Mouse (Mus musculus) liver, embryonic 14.5 days (tissue): ENCODE results near the gene Gm3415. TPM values are rescaled to one million over a fixed set of nuclear protein-coding genes. Genes with fewer than 3 reads are reported as not detected.
A peak's percentile ranks its signal among the peaks of the same experiment; 100 is the strongest.
"Not testable (repeated sequence)": the region's sequence is repeated elsewhere in the genome, so short reads cannot be mapped to it uniquely, and the experiment has no call there.

ENCODE experiments used
- ATAC-seq: fragments of 200-750 bp; cut with Nextera tagmentation; 2 replicates; pipeline ENCODE4 v1.8.0; 2017; ENCODE audit warnings: moderate number of reproducible peaks, mild to moderate bottlenecking, moderate library complexity; ENCODE audit not compliant: insufficient read depth
- DNase-seq, 3 experiments: peaks; one replicate each; pipeline ENCODE4 v3.0.0-alpha.2; 2012 to 2013; ENCODE audit warnings: low read depth in 3 of 3, low spot score in 3 of 3
- H3K27ac ChIP-seq: fragments of 300-500 bp; sonication (generic); 2 replicates; pipeline ENCODE4 v1.5.1; 2014; ENCODE audit warnings: moderate library complexity, mild to moderate bottlenecking, control low read depth, inconsistent platforms
- H3K27me3 ChIP-seq: fragments of 300-500 bp; sonication (generic); 2 replicates; pipeline ENCODE4 v1.6.1; 2014; ENCODE audit warnings: mild to moderate bottlenecking, low read length, moderate library complexity; ENCODE audit not compliant: control insufficient read depth, insufficient read depth
- H3K36me3 ChIP-seq: fragments of 300-500 bp; sonication (generic); replicated peaks from 2 replicates; pipeline ENCODE4 v1.6.1; 2014; ENCODE audit warnings: low read depth; ENCODE audit not compliant: control insufficient read depth, insufficient read depth
- H3K4me1 ChIP-seq, 2 experiments: fragments of 200-500 bp in 1 of 2; fragments of 300-500 bp in 1 of 2; sonication (generic) in 1 of 2; replicated peaks; 2 replicates each; pipeline ENCODE4 v1.6.1; 2012 to 2014; ENCODE audit warnings: antibody characterized with exemption in 1 of 2, inconsistent platforms in 1 of 2, low read length in 1 of 2; ENCODE audit not compliant: control insufficient read depth in 2 of 2, insufficient read depth in 2 of 2
- H3K4me2 ChIP-seq: fragments of 300-500 bp; sonication (generic); 2 replicates; pipeline ENCODE4 v1.6.1; 2014; ENCODE audit warnings: low read depth, mild to moderate bottlenecking, control low read depth, moderate library complexity
- H3K4me3 ChIP-seq, 2 experiments: fragments of 200-500 bp in 1 of 2; fragments of 300-500 bp in 1 of 2; sonication (generic) in 1 of 2; 2 replicates each; pipeline ENCODE4 v1.5.1; 2012 to 2014; ENCODE audit warnings: low read depth in 2 of 2, low read length in 2 of 2, mild to moderate bottlenecking in 2 of 2, control low read depth in 1 of 2, inconsistent platforms in 1 of 2, moderate library complexity in 1 of 2; ENCODE audit not compliant: insufficient read depth in 1 of 2
- H3K9ac ChIP-seq: fragments of 300-500 bp; sonication (generic); replicated peaks from 2 replicates; pipeline ENCODE4 v1.6.1; 2014; ENCODE audit warnings: mild to moderate bottlenecking, control low read depth, moderate library complexity
- H3K9me3 ChIP-seq: fragments of 300-500 bp; sonication (generic); 2 replicates; pipeline ENCODE4 v1.6.1; 2016; ENCODE audit warnings: low read length, mixed read lengths; ENCODE audit not compliant: control insufficient read depth
- CTCF ChIP-seq: IDR thresholded peaks from 2 replicates; pipeline ENCODE4 v1.5.1; 2016; ENCODE audit warnings: antibody characterized with exemption, low read depth, control low read depth
- EP300 ChIP-seq: IDR thresholded peaks from 2 replicates; pipeline ENCODE4 v1.6.1; 2016; ENCODE audit warnings: antibody characterized with exemption, low read depth
- WGBS: fragments of 180-500 bp; shearing (Covaris S2); extraction: QIAGEN DNeasy Blood & Tissue Kit; methylation state at CpG from one replicate; pipeline ENCODE4 v1.1.7; 2014; ENCODE audit not compliant: insufficient replicate concordance; 5-methylcytosine and 5-hydroxymethylcytosine counted together
- polyA plus RNA-seq, 2 experiments: library from polyadenylated mRNA; depleted of rRNA in 1 of 2; stranded (reverse) in 1 of 2; unstranded in 1 of 2; fragments of >200 nt; fragmentation: Nextera tagmentation in 1 of 2; extraction: Ambion mirVana in 1 of 2; gene quantifications; 2 replicates each; pipeline versions ENCODE4 v1.2.1 to v1.2.3; 2012 to 2014

Gm3415 gene
- polyA plus RNA-seq, 2 experiments, result not detected

DNA sequence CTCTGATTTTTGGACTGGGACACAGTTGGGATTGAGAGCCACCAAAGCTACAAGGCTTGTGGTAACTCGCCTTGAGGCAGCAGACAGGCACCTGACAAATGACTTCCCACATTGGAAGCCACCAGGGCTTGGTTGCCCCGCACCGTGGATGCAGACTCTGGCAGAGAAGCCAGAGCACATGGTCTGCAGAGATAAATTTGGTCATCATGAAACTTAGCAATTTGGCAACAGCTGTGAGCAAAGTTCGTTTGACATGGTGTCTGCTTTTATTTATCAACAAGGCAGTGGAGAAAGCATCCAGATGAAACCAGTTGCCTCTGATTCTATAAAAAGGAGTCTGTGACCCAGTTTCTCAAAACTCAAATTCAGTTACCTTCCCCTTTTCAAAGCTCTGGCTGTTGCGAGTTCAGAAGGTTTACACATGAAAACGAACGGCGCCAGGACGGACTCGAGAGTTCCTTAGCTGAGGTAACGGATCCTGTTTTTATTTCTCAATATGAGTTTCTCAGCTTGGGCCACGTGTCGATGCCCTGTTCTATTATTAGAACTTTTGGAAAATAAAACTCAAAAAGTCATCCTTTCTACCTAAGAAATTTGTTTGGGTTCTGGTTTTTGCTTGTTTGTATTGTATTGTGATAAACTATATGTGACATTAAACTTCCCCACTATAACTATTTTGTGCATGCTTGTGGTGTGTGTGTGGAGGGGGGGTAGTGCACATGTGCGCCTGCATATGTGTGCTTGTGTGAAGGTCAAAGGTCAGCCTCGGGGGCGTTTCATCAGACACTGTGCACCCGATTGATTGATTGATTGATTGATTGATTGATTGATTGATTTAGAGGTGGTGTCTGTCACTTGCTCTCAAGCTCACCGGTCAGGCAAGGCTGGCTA lies 40.9 kb downstream of the Gm3415 start:
- no peak overlapping the region for H3K4me2 ChIP-seq
- WGBS, result 36% methylated on average over 18 of the region's 18 CpGs

DNA sequence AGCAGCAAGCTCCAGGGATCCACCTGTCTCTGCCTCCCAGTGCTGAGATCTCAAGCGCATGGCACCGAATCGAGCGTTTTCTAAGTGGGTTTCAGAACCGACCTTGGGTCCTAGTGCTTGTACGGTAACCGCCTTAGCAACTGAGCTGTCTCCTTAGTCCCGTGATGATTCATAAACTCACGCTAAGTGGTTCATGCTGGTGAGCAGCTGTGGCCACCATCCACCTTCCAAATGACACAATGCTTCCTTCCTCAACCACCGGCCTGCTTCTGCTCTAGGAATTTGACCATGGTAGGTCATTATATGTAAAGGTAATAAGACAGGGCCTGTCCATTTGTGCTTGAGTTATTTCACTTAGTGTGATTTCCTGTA lies 41.6 kb downstream of the Gm3415 start:
- Histone ChIP-seq H3K36me3 (no peaks in the 10 kb centered on the region), H3K27ac (no peak overlapping the region), H3K4me2 (no peak overlapping the region), H3K9ac (no peak overlapping the region), H3K9me3 (no peaks in the 10 kb centered on the region), H3K4me3 (no peak overlapping the region), H3K27me3 (no peaks in the 10 kb centered on the region), H3K4me1 (peaks cover 0 to 6% of the 10 kb centered on the region in 2 experiments; a peak in 2 of 4 replicates)
- no peak for DNase-seq
- TF ChIP-seq CTCF, result no peak
- TF ChIP-seq EP300, result no peak
- ATAC-seq, result no peak
- WGBS, result 57% methylated on average over 10 of the region's 10 CpGs

More for the DNA sequence above, 40.9 kb downstream of the Gm3415 start:
- TF ChIP-seq EP300, result no peak
- TF ChIP-seq CTCF, result no peak
- Histone ChIP-seq H3K9me3 (no peaks in the 10 kb centered on the region), H3K27me3 (no peaks in the 10 kb centered on the region), H3K9ac (no peak overlapping the region), H3K27ac (no peak overlapping the region), H3K36me3 (no peaks in the 10 kb centered on the region), H3K4me1 (peaks cover 0 to 6% of the 10 kb centered on the region in 2 experiments; a peak in 2 of 4 replicates), H3K4me3 (no peak overlapping the region)
- DNase-seq (peak in 1 of 3 experiments; percentile 13), ATAC-seq (no peak)

DNA sequence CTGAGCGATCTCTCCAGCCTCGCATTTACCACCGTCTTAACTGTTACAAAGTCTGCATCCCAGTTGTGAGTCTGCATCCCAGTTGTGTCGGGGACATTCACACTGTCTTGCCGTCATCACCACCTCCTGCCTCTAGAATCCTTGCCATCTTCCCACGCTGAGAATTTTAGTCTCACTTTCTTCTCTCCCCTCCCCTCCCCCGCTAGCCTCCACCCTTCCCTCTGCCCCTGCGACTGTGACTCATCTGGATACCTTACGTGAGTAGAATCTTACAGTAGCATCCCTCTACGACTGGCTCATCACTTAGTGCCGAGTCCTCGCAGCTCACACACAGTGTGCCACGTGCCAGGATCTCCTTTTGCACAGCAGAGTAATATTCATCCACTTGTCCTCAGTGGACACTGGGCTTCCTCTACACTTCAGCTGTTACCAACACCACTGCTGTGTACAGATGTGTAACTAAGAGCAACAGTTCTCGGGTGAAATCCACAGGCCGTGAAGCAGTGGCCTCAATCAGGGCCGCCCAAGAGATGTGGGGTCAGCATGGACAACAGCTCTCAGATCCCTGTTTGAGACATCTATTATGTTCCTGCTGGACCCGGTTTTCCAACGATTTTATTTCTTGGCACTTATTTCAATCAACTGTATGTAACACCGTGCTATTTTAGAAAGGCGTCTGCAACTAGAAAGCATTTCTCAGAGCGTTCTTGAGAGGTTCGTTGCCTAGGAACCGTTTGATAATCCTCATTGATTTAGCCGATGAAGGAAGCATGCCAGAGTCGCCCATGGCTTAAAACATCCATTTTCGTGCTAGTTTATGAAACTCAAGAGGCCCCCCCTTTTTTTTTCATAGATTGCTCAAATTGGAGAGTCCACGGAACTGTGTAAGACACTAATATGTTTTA lies 42.5 kb downstream of the Gm3415 start:
- no peak for ATAC-seq
- DNase-seq, result no peak
- H3K36me3 ChIP-seq, result no peaks in the 10 kb centered on the region
- peaks cover 0 to 6% of the 10 kb centered on the region in 2 experiments; a peak in 2 of 4 replicates for H3K4me1 ChIP-seq
- H3K4me3 ChIP-seq, result no peak overlapping the region
- H3K4me2 ChIP-seq, result no peak overlapping the region
- TF ChIP-seq CTCF (no peak), EP300 (no peak)
- no peaks in the 10 kb centered on the region for H3K9me3 ChIP-seq
- WGBS, result 74% methylated on average over 27 of the region's 27 CpGs
- no peak overlapping the region for H3K9ac ChIP-seq
- H3K27me3 ChIP-seq, result no peaks in the 10 kb centered on the region
- H3K27ac ChIP-seq, result no peak overlapping the region

- not testable (repeated sequence) for H3K27ac ChIP-seq, ATAC-seq, DNase-seq, H3K4me1 ChIP-seq, H3K4me3 ChIP-seq, H3K36me3 ChIP-seq, H3K27me3 ChIP-seq, H3K9ac ChIP-seq, H3K9me3 ChIP-seq
- peak overlapping the region; percentile 40 for H3K4me2 ChIP-seq
- 54% methylated on average over 7 of the region's 7 CpGs for WGBS
Observed at GRCm38 (mm10) chr5:146599216-146599615, 43.3 kb downstream of the Gm3415 start.

DNA sequence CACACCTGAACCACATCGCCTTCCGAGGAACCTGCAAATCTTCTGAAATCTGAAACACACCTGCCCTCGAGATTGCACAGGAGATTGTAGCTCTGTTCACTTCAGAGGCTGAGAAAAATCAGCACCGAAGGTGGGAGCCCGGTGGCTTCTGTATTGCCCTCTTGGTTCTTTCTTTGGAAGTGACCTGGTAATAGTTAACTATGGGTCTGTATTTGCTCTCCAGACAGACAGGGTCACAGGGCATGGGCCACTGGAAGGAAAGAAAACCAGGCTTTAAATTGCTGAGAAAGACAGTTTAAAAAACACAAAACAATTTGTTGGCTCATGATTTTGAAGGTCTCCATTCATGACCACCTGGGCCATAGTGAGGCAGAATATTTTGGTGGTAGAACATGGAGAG lies 44.0 kb downstream of the Gm3415 start:
- H3K4me3 ChIP-seq, result peak overlapping the region; percentile 8 to 37; a peak in 2 of 4 replicates
- H3K4me2 ChIP-seq, result peak overlapping the region; percentile 40
- 66% methylated on average over 5 of the region's 5 CpGs for WGBS
- DNase-seq (no peak), ATAC-seq (no peak)
- TF ChIP-seq CTCF (no peak), EP300 (no peak)
- H3K27me3 ChIP-seq, result no peaks in the 10 kb centered on the region
- H3K9ac ChIP-seq, result no peak overlapping the region
- no peak overlapping the region for H3K27ac ChIP-seq
- H3K36me3 ChIP-seq, result no peaks in the 10 kb centered on the region
- H3K9me3 ChIP-seq, result no peaks in the 10 kb centered on the region
- H3K4me1 ChIP-seq, result peaks cover 0 to 6% of the 10 kb centered on the region in 2 experiments; a peak in 2 of 4 replicates
